Mouse (Mus musculus) v-Abl transformed pro-B cells (cell line): ENCODE results near the gene Speg.

ENCODE experiments used
- in situ Hi-C, 2 experiments: fragments of 400-800 bp; cut with MboI; formaldehyde crosslinking; loops; one replicate each; pipeline ENCODE4 v1.15.1; 2025; ENCODE audit not compliant: unreplicated experiment in 2 of 2

Speg gene

DNA sequence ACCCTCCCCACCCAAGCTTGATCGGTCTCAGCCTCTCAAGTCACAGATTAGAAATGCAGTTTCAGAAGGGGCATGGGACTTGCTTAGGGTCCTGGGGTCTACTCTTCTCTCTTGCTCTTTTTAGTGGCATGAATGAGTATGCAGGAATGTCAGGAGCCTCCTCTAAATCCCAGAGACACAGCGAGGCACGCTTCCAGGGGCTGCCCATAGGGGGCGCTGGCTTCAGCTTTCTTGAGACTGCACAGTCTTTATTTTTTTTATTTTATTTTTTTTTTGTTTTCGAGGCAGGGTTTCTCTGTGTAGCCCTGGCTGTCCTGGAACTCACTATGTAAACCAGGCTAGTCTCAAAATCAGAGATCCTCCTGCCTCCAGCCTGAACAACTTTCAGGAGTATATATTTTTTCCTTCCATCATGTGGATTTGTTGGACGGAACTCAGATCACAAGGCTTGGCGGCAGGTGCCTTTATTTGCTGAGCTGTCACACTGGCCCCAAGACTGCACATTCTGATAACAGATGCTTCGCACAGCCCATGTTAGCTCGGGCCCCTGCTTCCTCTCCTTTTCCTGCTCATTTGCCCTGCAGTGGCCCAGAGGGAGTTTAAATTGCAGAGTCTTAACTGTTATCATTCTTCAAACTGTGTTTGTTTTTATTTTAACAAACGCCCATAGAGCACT lies 50.8 kb downstream of the Speg start:
- in situ Hi-C loops, result no loop called here

DNA sequence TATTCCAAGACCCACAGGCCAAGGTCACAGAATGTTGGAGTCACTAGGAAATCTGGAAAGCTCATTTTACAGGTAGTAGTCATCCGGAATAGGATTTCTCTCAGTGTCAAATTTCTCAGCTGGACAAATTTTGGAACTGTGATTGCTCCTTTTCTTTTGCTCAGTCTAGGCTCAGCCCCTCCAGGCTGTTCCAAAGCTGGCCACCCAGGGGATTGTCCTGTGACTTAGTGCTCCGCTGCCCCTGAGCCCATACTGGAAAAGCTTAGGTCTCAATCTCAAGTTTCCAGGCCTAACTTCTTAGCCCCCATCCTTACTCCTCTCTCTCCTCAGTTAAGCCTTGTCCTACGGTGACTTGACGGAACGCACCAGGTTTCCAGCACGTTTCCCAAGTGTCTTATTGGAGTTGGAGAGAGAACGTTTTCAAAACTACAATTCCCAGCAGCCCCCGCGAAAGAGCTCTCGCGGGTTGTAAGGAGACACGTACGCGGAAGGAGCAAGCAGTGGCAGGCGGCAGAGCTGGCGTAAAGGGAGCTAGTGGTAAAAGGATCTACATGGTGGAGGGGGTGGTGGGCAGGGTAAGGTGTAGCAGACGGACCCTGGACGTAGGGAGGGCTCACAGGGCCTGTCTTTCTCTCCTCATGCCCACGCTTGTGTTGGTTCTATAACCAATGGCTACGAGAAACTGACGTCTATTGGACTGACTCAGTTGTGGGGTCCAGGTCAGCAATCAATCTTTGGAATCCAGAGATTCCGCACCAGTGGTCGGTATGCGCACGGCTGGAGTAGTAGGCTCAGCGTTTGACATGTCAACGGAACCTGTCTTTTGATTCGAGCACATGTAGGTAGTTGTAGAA lies 60.6 kb downstream of the Speg start, which contains the start of gene Gmppa:
Gene Gmppa, plus strand, starts transcription at position 456 of the 854 bp plus-strand sequence.
- in situ Hi-C loops, result loop anchor here in 1 of 2 experiments (5.0 to 10.0 kb wide), 2 partner anchors 37 to 121 kb away; partner anchors contain the start of gene Dnpep

DNA sequence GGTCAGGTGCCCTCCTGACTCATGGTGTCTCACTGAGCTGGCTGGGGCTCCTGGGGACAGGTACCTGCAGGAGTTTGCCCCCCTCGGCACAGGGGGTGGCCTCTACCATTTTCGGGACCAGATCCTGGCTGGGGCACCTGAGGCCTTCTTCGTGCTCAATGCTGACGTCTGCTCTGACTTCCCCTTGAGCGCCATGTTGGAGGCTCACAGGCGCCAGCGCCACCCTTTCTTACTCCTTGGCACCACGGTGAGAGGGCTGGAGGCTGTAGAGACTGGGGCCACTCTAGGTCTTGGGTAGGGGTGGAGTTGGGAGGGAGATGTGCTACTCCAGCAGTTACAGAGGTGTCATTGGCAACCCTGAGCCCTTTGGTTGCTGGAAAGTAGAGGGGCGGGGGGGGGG lies 63.7 kb downstream of the Speg start:
- in situ Hi-C loops, result loop anchor here in 1 of 2 experiments (5.0 to 10.0 kb wide), 2 partner anchors 34 to 124 kb away; partner anchors contain the start of gene Dnpep

DNA sequence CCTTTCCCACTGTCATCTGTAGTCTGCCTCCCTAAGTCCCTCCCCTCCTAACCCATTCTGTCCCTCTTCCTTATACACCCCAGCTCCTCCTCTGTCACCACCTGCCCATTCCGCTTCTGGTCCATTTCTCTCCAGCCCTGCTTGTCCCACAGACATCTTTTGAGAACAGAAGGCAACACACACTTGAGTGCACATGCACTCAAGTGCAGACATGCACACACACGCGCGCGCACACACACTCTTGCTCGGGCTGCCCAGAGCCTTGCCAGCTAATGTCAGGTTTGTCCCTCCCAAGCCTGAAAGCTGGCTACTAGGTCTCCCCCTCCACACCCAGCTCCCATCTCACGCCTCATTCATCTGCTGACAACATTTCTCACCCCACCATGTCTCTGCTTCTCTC lies 65.6 kb downstream of the Speg start:
- in situ Hi-C loops, result no loop called here

DNA sequence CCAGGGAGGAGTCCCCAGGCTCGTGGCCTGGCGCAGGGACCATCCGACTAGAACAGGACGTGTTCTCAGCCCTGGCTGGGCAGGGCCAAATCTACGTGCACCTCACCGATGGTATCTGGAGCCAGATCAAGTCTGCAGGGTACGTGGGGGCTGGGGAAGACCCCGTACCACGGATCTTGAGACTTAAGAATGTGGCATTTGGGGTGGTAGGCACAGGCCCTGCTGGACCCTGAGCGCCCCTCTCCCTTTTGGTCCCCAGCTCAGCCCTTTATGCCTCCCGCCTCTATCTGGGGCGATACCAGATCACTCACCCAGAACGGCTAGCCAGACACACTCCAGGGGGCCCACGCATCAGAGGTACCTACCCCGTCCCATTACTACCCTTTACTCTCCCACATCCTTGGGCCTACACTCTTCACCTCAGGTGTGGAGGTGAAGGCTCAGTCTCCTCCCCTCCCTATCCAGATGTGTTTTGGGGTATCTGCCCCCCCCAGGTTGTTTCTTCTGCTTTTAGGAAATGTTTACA lies 66.4 kb downstream of the Speg start:
- in situ Hi-C loops, result no loop called here

DNA sequence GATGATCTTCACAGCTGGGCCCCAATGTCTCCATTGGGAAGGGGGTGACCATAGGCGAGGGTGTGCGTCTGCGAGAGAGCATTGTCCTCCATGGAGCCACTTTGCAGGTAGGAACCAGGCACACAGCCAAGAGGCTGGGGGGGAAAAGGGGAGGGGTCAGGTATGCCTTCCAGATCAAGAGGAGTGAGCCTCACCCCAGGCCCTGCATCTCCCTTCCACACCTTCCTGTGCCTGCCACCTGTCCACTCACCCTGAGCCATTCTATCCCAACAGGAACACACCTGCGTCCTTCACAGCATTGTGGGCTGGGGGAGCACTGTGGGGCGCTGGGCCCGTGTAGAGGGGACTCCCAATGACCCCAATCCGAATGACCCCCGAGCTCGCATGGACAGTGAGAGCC lies 67.1 kb downstream of the Speg start:
- in situ Hi-C loops, result no loop called here

DNA sequence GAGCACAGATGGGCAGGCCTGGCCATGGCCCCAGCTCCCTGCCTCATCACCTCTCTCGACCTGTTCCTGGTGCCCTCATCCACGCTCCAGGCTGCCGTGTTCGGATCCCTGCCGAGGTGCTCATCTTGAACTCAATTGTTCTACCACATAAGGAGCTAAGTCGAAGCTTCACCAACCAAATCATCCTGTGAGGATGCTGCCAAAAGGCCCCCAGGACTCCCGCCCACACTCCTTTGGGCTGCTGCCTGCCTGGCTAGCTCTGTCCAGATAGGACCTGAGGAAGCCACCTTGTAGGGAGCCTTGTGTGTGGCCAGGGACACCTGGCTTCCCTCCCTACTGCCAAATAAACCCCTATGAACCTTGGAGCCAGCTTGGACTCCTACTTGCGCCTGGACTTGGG lies 67.7 kb downstream of the Speg start:
- in situ Hi-C loops, result no loop called here

DNA sequence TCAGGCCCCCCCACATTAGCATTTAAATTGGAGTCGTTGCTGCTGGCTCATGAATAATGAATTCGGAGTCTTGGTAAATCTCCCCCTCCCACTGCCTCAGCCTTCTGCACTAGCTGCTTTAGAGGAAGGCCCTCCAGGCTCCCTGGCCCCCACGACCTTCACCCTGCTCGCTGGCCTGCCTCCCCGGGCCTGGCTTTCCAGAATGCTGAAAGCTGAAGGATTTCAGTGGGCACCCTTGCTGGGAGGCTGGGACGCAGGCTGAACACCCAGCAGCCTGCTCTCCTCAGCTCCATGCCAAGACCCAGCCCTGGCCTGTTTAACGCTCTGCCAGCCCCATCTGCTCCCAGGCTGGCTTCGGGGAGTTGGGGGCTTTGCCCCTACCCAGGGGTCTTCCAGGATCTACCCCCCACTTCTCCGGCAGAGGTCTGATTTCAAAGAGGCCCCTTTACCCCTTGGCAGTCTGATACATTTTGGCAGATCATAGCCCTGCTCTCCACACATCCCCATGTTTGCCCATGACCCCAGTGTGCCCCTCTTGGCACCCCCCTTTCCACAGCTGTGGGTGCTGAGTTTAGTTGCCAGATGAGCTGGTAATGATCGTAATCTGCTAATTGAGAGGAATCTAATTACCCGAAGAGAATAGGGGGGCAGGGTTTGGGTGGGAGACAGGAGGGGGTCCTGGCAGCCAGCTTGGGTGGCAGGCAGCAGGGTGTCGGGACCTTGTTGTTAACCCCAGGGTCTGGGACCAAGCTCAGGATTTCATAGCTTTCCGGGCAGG lies 68.3 kb downstream of the Speg start:
- in situ Hi-C loops, result no loop called here

DNA sequence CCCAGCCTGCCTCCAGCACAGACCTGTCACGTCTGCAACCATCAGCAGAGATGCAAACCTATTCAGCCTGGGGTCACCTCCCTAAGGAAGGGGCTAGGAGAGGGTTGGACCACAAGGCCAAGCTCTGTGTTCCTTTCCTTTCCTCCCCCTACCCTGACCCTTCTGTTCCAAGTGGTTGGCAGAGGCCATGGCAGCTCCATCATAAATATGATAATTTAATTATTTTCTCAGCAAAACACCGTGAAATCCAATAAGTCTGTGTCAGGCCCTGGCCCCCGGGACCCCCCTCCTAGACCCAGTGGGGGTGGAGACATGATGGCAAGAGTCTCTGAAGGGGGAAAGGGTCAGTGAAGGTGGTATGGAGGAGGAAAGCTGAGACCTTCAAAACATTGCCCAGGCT lies 69.1 kb downstream of the Speg start:
- in situ Hi-C loops, result no loop called here

DNA sequence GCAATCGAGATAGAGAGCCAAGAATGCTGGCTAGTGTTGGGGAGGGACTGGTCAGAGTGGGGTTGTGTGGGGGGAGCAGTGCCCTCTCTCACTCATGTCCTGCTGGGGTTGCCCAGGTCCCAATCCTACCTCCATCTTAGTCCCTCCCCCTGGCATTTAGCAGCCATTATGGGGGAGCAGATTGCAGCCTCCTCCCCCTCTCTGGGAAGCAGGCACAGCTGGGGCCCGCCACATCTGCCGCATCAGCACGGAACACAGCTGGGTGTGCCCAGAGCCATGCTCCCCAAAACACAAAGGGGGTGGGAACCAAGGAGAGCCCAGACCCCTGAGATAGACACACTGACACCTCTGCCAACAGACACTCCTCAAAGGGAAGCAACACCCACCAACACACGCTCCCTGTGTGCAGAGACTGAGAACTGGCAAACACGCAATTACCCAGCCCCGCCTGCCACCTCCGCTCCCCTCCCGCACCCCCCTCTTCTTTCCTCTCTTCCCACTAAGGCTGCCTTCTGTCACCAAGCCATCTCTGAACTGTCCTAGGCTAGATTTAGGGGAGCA lies 70.1 kb downstream of the Speg start:
- in situ Hi-C loops, result no loop called here

DNA sequence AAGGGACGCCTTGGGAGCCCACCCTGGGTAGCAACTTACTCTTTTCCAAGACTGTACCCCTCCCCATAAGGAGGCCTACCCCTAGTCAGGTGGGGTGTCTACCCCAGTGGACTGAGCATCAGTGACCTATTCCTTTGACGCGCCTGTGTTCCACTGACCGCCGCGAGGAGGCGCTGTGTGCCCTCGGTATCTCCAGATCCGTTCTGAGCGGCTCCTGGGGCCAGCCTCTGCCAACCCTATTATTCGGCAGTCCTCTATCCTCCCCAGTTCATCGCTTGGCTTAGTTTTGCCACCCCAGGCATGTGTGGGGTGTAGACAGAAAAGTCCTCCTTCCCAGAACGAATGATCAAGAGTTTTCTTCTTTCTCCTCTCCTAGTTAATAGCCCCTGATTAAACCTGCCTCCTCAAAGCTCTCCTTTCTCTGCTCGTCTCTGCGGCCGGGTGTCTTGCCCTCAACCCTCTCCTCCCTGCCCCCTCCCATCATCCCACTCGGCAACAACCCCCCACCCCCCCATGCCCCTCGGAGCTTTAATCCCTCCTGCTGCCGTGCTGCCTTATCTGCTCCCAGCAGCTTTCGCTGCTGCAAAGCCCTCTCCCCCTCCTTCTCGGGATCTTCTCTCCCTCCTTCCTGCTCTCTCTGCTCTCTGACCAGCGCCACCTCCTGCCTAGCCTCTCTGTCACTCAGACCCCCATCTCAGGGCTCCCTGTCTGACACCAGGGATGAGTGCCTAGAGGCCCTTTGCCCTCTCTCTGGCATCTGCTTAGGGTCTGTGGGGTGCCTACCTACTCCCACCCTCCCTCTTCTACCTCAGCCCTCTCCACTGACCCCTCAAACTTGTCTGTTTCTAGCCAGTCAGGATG lies 70.9 kb downstream of the Speg start:
- in situ Hi-C loops, result no loop called here

DNA sequence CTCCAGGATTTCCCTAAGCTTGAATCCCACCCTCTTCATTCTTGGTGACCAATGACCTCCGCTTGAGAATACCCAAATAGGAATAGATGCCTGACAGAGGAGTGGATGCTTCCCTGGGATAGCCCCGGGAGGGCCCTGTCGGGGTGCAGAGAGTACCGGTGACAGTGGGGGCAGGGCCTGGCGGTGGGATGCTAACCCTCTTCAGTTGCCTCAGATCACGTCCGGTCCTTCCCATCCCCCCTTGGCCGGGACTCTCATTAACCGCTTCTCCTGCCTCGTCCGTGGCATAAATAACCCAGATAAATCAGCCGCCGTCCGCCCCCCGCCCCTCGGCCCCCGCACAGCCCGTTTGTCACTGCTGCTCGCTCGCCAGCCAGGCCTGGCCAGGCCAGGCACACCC lies 71.6 kb downstream of the Speg start:
- in situ Hi-C loops, result no loop called here

DNA sequence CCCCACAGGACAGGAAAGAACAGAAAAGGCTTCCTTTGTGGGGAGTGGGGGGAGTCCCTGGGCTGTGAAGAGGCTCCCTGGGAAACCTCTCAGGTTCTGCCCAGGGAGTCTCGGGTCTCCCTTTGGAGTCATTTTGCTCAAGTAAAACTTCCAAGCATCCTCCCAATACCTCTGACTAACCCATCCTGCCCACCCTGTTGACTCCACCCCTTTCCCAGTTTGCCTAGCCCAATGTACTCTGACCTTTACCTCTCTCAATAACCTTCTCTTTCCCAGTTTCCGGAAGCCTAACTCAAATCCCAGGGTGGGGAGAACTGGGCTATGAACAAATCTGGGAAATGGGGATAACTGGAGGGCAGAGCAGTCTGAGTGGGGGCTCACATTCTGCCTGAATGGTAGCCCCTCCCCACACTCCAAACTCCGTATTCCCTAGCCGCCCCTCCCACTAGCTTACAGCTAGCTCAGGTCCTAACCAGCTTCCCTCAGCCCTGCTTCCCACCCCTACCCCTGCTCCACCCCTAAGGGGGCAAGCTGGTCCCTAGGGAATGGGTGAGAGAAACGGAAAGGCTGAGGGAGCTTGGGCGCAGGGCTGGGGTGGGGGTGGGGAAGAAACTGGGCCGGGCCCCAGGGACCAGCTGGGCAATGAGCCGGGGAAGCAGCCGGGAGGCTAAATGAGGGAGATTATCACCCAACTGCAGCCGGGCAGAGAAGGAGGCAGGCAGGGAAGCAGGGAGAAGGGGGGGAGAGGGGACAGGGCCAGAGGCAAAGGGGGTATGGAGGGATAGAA lies 72.4 kb downstream of the Speg start:
- in situ Hi-C loops, result no loop called here

DNA sequence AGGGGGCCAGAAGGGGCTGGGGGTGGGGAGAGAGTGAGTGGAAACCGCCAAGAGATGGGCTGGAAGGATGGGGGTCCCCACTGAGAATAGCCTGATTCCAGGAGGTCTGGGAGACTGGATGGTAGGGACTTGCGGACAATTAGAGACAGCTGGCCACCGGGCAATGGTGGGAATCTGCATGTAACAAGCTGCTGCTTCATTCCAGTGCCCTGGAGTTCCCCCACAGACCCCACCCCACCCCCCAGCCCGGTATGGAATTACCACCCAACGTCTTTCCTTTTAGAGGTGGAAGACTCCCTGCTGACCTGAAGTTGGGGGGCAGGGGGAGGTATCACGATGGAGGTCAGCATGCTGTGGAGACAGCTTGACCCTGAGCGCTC lies 72.9 kb downstream of the Speg start:
- in situ Hi-C loops, result no loop called here

DNA sequence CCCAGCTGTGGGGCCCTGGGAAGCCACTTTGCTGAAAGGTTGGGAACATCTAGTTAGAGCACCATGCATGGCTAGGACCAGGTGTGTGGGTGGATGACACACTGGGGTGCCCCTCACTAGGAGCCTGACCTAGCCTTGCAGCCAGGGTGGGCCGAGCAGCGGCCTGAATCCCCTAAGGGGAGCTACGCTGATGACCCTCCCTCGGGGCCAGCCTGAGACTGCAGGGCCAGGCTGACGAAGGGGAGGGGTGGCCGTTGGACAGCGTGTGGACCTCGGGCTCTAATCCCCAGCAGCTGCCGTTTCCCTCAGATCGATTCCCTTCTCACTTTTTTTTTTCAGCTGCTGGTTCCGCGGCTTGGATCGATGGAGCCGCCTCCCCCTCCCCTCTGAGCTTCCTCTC lies 73.8 kb downstream of the Speg start:
- in situ Hi-C loops, result no loop called here

DNA sequence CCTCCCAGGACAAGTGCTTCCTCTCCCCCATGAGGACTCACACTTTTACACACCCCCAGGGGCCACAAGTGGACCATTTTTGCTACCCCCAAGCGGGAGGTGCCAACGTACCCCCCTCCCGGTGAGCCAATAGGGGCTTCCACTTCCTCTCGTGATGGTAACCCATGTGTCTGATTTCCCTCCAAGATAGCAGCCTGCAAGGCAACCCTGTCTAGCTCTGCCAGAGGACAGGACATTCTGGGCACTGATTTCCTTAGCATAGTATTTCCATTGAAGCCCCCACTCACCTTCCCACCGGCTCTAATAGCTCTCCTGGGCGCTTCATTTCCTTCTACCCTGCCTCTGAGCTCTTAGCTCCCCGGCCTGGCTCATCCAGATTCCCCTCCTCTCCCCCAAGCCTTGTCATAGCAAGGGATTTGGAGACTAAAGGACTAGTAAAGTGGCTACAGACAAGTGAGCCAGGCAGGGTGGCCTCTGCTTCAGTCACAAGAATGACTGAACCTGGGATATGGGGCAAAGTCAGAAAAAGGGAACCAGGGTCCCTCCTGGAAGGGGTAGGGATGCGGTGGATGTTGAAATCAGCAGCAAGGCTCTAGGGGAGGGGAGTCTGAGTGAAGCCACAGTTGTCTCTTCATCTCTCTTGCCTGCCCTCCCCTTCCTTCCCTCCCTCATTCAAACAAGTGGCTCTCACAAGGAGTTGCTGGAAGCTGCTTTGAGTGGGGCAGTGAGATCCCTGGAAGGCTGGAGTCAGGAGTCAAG lies 74.5 kb downstream of the Speg start:
- in situ Hi-C loops, result no loop called here

DNA sequence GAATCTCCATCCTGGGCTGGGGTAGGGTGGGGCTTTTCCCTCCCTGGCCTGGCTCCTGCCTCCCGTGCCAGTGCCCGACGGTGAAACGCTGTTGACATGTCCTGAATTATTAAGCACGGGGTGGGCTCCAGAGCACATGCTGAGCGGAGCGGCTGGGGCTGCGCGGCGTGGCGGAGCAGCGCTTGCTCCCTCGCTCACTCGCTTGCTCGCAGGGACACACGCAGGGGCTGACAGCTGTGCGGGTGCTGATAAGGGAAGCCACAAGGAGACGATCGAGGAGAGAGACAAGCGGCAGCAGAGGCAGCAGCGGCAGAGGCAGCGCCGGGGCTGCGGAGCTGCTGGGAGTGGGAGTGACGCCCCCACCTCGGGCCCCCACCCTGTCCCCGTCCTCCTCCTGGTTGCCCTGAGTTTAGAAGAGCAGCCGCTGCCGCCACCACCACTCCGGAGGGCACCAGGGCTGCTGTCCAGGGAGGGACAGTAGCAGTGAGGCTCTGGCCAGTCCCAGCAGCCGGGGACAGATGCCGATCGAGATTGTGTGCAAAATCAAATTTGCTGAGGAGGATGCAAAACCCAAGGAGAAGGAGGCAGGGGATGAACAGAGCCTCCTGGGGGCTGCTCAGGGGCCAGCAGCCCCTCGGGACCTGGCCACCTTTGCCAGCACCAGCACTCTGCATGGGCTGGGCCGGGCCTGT lies 75.4 kb downstream of the Speg start, which contains the start of gene Asic4:
Gene Asic4, plus strand, starts transcription at position 123 of the 692 bp plus-strand sequence.
- in situ Hi-C loops, result no loop called here

DNA sequence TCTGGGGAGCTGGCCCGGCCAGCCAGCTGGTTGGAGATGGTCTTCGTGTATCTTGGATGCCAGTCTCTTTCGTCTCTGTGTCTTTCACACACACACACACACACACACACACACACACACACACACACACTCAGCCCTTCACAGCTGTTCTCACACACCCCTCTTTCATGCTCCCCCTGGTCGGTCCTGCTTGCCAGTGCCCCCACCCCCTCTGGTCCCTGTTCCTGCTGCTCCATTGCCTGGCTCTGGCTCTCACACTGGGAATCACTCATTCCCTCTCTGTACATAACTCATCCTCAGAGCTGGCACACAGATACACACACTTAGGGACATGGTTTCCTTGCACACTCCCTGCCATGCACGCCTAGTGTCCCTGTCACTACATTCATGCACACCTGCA lies 76.8 kb downstream of the Speg start:
- in situ Hi-C loops, result no loop called here
